Mouse (Mus musculus): Measurements from ENCODE around the gene Anxa4. TPM values are rescaled to one million over a fixed set of nuclear protein-coding genes. Genes with fewer than 3 reads are reported as not detected.

The Anxa4 gene
- polyA plus RNA-seq, 1 experiment, result 0.03 TPM

- no peak for TF ChIP-seq GATA1 (IDR thresholded peaks at IDR 0.05; ENCODE audit: low read length)
Measured at GRCm38 (mm10) chr6:86814926-86815325, 21.5 kb upstream of the Anxa4 start.

DNA sequence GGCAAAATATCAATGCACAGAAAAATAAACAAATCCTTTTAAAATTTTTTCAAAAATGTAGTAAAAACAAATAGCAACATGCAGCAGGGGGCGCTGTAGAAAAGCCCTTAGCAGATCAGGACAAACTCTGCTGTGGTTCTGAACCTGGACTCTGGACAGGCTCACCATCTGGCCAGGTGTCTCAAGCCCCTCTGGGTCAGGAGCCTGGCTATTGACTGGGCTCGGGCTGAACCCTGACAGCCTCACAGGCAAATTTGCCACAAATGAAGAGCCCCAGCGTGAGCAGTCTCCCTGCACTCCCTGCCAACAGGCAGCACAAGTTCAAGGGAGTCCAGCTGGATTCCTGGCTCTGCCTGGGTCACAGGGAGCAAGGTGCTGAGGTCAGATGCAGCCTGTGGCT lies 20.0 kb upstream of the Anxa4 start:
- no peak for TF ChIP-seq GATA1 (IDR thresholded peaks at IDR 0.05; ENCODE audit: low read length)

- no peak for TF ChIP-seq GATA1 (IDR thresholded peaks at IDR 0.05; ENCODE audit: low read length)
Measured at GRCm38 (mm10) chr6:86812919-86813318, 19.5 kb upstream of the Anxa4 start.

DNA sequence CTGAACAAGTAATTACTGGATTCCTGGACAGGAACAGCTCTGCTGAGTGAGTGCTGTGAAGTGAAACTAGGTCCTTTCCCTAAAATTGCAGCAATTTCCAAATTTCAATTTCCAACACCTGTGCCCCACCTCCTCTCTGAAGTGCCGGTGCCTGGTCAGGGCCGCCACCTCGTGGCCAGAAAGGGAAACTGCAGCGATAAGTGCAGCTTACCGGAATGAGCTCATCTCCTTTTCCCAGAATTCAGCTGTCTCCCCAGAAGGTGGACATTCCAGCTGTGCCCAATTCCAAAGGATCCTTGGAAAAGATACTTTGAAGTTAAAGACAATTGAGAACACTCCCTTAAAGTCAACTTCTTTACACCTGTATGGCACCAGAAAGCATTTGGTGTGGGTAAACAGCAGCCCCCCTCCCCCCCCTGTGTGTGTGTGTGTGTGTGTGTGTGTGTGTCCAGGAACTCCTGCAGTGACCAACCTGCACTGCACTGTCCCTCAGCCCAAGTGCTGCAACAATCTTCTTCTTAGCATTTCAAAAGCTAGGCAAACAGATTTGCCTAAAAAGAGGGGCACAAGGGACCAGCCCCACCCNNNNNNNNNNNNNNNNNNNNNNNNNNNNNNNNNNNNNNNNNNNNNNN lies 13.2 kb upstream of the Anxa4 start:
- no peak for TF ChIP-seq GATA1 (IDR thresholded peaks at IDR 0.05; ENCODE audit: low read length)

DNA sequence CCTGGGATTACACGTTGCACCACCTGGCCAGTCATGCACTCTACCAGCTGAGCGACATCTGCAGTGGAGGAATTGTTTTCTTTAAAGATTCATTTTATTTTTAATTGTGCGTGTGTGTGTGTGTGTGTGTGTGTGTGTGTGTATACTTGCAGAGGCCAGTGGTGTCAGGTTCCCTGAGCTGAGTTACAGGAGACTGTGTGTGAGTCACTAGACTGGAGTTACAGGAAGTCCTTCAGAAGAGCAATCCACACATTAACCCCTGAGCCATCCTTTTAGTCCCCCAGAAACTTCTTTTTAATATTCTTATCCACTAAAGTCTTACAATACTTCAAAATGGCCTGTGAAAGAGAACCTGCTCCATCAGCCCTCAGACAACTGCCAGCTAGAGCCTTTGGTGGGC lies 11.3 kb upstream of the Anxa4 start:
- TF ChIP-seq GATA1 (IDR thresholded peaks at IDR 0.05; ENCODE audit: low read length), result no peak

GRCm38 (mm10) chr6:86801431-86801830 lies 8.0 kb upstream of the Anxa4 start:
- TF ChIP-seq GATA1 (IDR thresholded peaks at IDR 0.05; ENCODE audit: low read length), result no peak

DNA sequence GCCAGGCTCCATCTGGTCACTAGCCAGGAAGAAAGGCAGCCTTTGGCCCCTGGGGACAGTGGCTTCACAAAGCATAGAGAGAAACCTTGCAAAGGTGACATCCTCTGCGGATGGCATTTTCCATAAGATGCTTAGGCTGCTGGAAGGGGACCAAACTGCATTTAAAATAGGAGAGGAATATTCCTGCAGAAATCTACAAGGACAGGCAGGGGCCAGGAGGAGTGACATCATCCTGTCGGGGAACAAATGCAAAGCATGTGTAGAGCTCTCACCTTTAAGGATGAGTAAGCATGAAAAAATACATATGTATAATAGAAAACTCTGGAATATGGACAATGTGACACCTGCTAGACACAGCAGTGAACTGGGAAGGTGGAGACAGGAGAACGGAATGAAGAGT lies 7.1 kb upstream of the Anxa4 start:
- TF ChIP-seq GATA1 (IDR thresholded peaks at IDR 0.05; ENCODE audit: low read length), result no peak

GRCm38 (mm10) chr6:86797455-86797854 lies 4.1 kb upstream of the Anxa4 start:
- TF ChIP-seq GATA1 (IDR thresholded peaks at IDR 0.05; ENCODE audit: low read length), result no peak

- TF ChIP-seq GATA1 (IDR thresholded peaks at IDR 0.05; ENCODE audit: low read length), result no peak
Measured at GRCm38 (mm10) chr6:86793957-86794356, 573 bp upstream of the Anxa4 start.

DNA sequence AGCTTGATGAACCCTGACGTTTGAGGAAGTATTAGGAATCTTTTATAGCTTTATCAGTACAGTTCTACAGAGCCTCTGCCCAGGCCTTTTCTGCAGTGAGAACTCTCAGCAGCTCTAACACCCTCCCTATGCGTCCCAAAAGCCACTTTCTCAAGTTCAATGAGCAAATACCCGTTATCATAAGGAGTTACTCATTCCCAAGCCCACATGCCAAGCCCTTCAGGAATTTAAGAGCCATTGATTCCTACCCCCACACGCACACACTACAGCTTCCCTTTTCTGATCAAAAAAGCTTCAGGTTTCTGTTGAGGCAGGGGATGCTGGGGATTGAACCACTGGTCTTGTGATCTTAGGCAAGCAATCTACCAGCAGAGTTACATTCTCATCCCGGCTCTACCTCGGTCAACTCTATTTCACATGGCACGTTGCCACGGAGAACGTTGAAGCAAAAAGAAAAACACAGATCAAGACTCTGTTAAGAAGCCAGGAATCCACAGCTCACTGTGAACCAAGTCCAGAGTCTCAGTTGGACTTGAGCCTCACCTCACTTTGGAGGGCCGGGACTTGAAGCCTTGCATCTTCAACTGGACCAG lies 2.9 kb downstream of the Anxa4 start:
- no peak for TF ChIP-seq GATA1 (IDR thresholded peaks at IDR 0.05; ENCODE audit: low read length)

DNA sequence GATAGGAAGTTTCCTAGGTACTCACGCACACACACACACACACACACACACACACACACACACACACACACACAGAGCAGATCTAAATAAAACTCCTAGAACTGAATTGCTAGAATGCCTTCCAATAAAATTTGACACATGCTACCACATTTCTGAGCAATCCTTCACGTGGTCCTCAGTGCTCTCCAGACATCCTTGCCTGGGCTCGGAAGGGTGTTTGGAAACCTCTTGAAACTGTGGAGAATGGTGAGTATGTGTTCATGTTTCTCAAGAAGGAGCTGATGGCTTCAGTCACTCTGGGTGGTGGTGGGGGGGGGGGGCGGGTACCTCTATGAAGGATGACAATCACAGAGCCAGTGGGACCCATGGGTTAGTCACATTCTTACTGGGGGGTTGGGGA lies 5.1 kb downstream of the Anxa4 start:
- TF ChIP-seq GATA1 (IDR thresholded peaks at IDR 0.05; ENCODE audit: low read length), result no peak

DNA sequence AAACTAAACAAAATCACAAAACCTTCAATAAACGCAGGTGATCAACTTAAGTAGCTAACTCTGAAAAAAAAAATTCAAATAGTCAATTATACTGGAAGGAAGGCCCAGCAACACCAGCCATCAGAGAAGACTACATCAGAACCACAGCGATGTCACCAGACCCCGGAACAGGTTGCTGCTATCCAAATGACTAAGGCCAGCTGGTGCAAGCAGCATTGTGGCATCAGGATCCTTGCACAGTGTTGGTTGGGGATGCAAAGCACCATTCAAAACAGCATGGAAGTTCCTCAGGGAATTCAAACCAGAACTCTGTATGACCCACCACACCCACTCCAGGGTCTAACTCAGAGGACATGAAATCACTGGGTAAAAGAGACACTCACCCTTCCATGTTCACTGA lies 6.8 kb downstream of the Anxa4 start:
- no peak for TF ChIP-seq GATA1 (IDR thresholded peaks at IDR 0.05; ENCODE audit: low read length)

DNA sequence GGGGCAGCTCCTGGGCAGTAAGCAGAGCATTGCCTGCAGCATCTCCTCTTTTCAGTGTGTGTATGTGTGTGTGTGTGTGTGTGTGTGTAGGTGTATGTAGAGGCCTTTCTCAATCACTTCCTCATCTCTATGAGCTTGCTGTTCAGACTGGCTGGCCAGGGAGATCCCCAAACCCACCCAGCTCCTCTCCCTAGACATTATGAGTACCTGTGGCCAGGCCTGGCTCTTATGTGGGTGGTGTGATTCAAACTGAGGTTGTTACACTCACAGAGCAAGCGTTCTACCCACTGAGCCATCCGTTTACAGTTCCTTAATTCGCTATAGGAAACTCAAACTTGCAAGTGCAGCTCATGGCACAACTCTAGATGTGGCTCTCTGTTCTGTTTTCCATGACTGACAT lies 8.6 kb downstream of the Anxa4 start:
- no peak for TF ChIP-seq GATA1 (IDR thresholded peaks at IDR 0.05; ENCODE audit: low read length)

- no peak for TF ChIP-seq GATA1 (IDR thresholded peaks at IDR 0.05; ENCODE audit: low read length)
Measured at GRCm38 (mm10) chr6:86782342-86782741, 11.0 kb downstream of the Anxa4 start.

GRCm38 (mm10) chr6:86781361-86781957 lies 11.9 kb downstream of the Anxa4 start:
- TF ChIP-seq GATA1 (IDR thresholded peaks at IDR 0.05; ENCODE audit: low read length), result no peak

DNA sequence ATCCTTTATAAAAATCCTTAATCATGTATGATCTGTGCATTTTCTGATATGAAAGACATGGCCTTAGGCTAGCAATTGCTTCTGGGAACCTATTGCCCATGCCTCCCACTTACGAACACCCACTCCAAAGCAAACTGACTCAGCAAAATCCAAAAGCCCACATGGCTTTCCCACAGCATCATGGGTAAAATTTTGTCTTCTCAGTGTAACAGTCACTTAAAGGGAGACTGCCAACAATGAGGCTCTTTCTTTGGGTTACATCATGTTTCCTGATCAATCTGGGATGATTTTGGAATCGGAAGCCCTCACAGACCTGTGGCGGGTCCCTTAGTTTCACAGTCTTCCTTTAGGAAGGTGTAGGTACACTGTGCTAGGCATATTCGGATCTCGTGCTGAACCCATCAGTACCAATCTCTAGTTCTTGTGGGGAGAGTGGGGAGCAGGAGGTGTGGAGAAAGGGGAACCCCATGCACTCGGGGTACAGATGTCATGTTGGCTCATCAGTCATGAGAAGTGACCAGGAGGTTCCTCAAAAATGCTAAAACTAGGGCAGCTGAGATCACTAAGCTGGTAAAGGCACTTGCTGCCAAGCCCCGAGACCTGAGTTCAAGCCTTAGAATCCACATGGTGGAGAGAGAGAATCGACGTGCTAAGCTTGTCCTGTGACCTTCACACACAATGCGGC lies 14.3 kb downstream of the Anxa4 start:
- TF ChIP-seq GATA1 (IDR thresholded peaks at IDR 0.05; ENCODE audit: low read length), result no peak

- TF ChIP-seq GATA1 (IDR thresholded peaks at IDR 0.05; ENCODE audit: low read length), result no peak
Measured at GRCm38 (mm10) chr6:86777181-86777580, 16.2 kb downstream of the Anxa4 start.

All from G1E-ER4 (cell line).